Mouse (Mus musculus) heart, postnatal 0 days (tissue): ENCODE results near the gene Lmx1b.

Experiments
- CTCF ChIP-seq: IDR thresholded peaks from 2 replicates; pipeline ENCODE4 v1.5.1; 2016; ENCODE audit warnings: antibody characterized with exemption, control low read depth, low read depth
- EP300 ChIP-seq: IDR thresholded peaks from 2 replicates; pipeline ENCODE4 v1.6.1; 2016; ENCODE audit warnings: antibody characterized with exemption, low read depth

DNA sequence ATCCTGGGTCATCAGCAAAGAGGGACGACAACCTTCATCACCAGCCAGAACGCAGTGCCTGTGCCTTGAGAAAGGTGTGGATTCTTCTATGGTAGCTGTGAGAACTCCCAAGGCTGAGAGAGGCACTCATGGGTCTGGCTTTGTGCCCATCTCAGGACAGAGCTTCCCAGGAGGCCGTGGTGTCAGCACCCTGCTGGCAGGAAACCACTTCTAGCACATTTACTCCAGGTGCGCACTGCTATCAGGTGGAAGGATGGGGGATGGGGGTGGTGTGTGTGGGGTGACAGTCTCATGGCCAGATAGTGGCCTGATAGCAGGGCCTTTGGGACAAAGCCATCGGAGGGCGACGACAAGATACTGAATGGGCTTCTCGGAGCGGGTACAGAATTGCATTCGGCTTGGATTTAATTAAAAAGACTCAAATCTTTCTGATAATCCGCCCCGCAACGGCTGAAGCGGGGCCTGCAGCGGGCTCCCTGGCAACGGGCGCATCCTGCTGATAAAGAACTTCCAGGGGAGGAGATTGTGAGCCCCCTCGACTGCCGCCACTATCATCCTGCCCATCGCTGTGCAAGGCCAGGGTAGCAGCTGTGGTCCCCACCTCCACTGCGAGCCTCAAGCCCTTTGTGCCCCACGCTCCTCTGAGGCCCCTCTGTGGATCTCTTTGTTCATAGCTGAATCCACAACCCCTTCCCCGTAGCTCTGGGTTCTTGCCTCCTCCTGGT, 49.0 kb upstream of the Lmx1b start:
- no peak for TF ChIP-seq EP300
- no peak for TF ChIP-seq CTCF
